Mouse (Mus musculus) common myeloid progenitor, adult 5-6 weeks (primary cell): ENCODE measurements around the gene Kirrel. TPM values are rescaled to one million over a fixed set of nuclear protein-coding genes. Genes with fewer than 3 reads are reported as not detected.

Experiments
- ATAC-seq: replicated peaks from 2 replicates; pipeline ENCODE4 v1.8.0; 2016; ENCODE audit warnings: low read depth, mild to moderate bottlenecking, moderate TSS enrichment, inconsistent platforms; ENCODE audit not compliant: poor library complexity, severe bottlenecking
- total RNA-seq: library from RNA; stranded (forward); fragments of 200-1000, 187-1606 nt; gene quantifications from 2 replicates; pipeline ENCODE4 v1.2.3, GENCODE M21; 2017

The Kirrel gene
- total RNA-seq, 1 experiment from 2014 or later, result 0.41 TPM

- ATAC-seq, result no peak
Measured at GRCm38 (mm10) chr3:87169402-87170015, 5.0 kb downstream of the Kirrel start.

DNA sequence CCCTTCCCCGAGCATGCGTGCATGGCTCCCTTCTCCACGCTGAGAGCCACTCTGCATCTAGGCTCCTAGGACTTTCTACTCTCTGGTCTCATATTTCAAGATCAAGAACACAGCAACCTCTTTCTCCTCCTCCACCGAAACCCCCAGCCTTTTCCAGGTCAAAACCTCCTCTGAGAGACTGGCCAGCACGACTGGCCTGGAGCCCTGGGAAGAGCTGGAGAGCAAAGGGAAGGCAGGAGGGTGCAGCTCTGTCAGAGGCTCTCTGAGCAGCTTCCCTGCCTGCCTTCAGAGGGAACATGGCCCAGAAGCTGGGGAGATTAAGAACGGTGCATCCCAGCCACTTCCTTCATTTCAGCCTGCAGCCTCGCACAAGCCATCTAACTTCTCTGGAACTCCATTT, 5.8 kb downstream of the Kirrel start:
- ATAC-seq, result no peak

DNA sequence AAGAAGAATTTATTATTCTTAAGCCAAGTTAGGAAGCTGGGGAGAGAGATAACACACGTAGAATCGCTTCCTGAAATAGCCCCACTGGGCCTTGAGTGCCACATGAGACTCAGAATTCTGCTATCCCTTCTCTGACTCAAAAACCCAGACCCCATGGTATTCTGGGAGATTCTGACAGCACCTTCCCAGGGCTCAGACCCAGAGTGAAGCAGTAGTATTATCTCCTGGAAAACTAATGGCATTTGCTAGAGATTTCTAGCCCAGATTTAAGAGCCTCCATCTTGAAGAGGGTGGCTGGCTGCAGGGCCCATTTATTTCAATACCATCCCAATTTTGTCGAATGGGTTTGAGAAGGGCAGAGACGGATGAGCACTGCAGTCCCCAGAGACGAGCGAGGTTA, 6.9 kb downstream of the Kirrel start:
- no peak for ATAC-seq

DNA sequence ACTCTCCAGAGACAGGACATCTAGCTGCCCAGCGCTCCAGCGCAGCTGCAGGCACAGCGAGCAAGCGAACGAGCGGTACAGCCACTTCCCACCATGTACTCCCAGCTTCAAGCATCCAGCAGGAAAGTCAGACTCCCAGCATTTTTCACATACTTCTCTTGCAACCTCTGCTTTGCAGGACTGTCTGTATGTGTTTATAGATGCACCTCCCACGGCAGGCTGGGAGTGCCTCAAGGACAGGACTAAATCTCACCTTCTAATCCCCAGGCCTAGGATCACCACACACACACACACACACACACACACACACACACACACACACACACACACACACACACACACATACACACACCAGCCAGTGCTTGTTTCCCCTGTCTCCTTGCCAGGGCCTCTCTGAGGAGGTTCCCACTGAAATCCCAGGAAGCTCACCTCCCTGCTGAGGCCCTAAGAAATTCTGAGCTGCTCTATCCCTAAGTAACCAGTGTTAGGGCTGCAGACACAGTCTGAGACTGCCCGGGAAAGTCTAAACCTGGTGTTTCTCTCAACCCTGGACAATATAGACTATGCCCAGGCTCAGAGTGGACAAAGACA, 9.2 kb downstream of the Kirrel start:
- no peak for ATAC-seq

- no peak for ATAC-seq
Measured at GRCm38 (mm10) chr3:87164099-87164815, 10.3 kb downstream of the Kirrel start.

DNA sequence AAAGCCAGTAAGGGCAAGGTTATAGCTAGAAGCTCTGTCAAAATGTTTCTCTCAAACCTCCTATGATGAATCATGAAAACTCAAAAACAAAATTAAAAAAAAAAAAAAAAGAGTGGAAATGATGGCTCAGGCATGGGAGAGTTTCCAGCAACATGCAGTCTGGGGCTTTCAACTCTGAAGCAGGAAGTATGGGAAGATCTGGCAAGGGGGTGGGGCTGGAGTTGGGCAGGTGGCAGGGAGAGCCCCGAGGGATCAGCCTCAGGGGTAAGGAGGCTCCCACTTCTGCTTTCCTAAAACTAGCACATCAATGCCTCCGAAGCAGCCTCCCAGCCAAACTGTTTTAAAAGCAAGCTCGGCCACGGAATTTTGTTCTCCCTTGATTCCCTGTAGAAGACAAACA, 11.4 kb downstream of the Kirrel start:
- ATAC-seq, result 0 out of 2 replicates have a peak, but pooled peaks have one; percentile 47

GRCm38 (mm10) chr3:87162380-87162779, 12.2 kb downstream of the Kirrel start:
- ATAC-seq, result no peak

GRCm38 (mm10) chr3:87161601-87162000, 12.9 kb downstream of the Kirrel start:
- ATAC-seq, result no peak

DNA sequence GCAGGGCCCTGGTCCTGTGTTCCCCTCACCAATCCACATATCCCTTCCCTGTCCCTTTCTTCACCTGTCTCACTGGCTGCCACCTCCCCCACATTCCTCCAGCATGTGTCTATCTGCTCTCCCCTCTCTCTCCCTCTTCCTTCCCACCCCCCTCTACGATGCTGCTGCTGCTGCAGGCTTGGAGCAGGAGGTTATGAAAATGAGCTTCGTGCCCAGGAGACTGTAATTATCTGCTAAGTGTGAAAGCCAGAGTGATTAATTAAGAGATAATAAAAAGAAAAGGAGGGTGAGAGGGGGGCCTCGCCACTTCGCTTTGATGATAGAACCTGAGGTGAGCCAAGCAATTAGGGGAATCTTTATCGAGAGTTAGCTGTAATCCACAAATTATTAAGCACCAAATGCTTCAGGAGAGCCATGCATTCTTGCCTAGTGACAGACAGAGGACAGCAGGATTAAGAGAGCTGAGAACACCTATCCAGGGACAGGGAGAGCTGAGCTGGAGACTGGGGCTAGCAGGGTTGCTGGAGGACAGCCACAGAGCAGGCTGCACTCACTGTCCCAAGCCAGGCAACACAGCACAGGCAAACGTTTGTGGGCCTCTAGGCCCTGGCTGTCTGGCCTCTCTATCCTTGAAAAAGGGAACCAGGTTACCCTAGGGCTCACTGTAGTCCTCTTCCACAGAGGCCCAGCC, 13.6 kb downstream of the Kirrel start:
- no peak for ATAC-seq

- no peak for ATAC-seq
Measured at GRCm38 (mm10) chr3:87159190-87159589, 15.4 kb downstream of the Kirrel start.

DNA sequence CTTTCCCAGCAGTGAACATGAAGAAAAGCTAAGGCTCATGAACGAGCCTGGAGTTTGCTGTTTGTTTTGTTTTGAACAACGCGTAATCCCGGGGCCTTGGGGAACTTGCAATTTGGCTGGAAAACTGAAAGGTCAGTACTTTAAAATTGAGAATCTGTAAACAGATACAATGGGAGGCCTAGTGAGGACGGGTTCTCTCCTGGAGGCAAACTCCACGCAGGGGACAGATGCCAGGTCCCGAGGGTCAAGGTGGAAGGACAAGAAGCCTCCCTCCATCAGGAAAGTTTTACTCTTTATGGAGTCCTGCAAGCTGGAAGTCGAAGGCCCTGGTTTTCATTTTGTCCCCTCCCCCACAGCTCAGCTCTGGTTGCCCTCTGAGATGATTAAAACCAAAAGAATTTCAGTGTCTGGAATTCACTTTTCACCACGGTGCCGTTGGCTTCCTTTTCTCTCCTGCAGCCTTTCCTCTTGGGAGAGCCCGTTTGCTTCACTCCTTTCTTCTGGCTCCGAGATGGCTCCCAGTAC, 16.7 kb downstream of the Kirrel start:
- ATAC-seq, result no peak

GRCm38 (mm10) chr3:87157297-87157696, 17.2 kb downstream of the Kirrel start:
- no peak for ATAC-seq

DNA sequence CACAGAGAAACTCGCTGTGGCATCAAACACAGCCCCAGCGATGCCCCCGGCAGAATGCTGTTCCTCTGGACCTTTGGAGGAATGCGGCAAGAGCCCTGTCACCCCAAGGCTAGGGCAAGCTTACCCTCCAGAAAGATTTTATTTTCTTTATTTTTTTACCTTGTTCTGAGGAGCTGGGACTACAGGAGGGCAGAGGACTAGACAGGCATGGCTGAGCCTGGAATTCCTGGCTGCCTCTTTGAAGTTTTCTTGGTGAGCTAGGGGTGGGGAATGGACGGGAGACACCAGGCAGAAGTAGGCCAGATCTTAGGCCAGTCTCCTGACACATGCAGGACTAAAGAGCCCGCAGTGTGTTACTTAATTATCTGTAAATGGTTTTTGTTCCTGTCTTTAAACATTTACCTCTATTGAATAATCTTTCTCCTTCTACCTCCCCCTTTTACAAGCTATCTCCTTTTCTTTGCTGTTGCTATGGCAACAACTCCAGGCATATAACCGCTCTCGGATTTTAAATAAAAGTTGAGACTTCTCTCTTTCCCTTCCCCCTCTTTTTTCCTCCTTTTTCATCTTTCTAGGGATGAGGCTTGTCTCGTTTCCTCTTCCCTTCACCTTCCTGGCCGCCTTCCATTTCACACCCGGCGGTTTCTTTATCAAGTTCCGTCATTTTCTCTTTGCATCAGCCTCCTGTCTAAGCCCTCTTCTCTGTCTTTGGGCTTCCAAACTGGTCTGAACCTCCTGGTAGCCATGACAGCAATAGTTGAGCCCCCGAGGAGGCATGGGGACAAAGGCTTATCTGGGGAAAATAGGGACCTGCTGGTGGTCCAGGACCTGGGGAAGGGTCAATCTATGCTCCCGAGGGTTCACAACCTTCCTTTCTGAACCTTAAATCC, 19.9 kb downstream of the Kirrel start:
- ATAC-seq, result no peak

DNA sequence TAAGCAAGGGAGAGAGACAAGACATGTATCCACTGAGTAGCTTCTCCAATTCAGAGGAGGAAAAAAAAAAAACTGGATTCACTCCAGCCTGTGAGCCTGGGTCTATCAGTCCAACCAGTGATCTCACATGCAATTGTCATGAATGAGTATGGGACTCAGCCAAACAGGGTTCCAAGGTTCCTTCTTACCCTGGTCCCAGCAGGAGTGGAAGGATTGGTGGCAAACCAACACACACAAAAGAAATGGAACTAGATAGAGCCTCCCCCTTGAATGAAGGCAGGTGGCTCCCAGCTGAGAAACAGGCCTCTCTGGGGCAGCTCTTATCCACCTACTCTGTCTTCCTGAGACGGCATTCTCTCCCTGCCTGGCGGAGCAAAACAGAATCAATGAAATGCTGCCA, 21.5 kb downstream of the Kirrel start:
- no peak for ATAC-seq

GRCm38 (mm10) chr3:87152111-87152738, 22.3 kb downstream of the Kirrel start:
- ATAC-seq, result no peak

GRCm38 (mm10) chr3:87151294-87151826, 23.2 kb downstream of the Kirrel start:
- peak; percentile 93 for ATAC-seq

DNA sequence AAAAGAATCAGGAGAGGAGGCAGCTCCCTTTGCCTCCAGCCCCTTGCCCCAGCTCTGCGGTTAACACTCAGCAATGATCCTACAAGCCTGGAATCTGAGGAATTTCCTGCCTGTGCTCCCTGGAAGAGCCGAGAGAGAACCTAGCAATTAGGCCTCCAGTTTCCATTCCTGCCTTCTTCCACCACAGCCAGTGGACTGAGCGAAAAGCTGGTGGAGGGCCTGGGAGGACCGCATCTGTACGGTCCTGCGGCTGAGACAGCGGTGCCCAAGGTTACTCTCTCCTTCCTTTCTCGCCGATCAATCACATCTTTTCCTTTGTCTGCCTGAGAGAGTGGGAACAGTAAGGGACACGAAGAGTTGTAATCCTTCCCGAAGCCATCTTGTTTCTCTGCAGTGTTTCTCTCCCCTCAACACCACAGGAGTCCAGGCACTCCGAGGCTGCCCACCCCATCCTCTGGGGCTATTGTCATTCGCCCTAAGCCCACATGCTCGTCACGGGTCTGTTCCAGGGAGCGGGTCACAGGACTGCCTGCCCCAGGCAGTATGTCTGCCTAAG, 23.8 kb downstream of the Kirrel start:
- ATAC-seq, result no peak

DNA sequence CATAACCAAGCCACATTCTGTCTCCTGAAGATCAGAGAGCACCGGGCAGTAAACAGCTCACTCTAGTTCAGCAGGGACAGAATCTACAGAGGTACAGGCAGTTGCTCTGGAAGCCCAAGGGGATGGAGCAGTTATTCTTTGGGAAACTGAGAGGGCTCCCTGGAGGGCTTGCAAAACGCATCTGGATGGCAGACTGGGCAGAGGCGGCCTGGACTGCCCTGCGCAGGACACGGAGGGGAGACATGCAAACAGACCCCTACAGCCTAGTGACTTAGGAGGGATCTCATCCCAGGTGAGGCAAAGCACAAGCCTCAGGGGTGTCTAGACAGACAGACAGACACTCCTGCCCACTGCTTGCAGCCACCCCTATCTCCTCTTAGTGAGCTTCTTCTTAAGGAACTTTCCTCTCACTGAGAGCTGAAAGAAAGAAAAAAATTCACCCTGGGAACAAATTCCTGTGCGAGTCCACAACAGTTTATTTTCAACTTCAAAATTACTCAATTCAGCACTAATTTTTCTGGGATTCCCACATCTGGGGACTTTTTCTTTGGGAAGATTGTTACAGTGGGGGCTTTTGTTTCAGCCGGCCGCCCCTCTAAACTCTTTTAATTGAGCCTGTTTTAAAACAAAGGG, 24.4 kb downstream of the Kirrel start:
- no peak for ATAC-seq
